Mouse (Mus musculus): ENCODE results near the gene Mis18a. TPM values are rescaled to one million over a fixed set of nuclear protein-coding genes. Genes with fewer than 3 reads are reported as not detected.
A peak's percentile ranks its signal among the peaks of the same experiment; 100 is the strongest.

Gene Mis18a
- polyA plus RNA-seq, 2 experiments: 48.4 to 59.0 TPM

DNA sequence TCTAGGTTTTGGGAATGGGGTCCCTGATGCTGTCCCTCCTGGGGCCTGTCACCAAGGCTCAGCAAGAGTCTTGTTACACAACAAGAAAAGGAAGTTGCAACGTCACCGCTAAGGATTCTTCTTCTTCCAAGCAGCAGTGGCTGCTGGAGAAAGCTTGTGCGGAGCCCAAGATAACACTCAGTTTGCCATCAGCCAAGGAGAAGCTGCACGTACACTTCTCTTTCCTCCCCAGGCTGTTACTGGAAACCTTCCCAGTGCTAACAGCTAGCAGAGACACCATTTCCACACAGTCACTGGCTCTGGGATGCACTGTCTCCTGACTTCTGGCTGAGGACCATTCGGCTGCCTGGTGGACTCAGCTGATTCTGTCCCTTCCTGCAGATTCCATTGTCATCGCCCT is 19.9 kb upstream of the Mis18a start:
- no peaks in the 10 kb centered on the region for H3K27me3 ChIP-seq (ENCODE audit: control insufficient read depth, insufficient read depth, low read length)
- H3K9ac ChIP-seq (ENCODE audit: low read depth, low read length, severe bottlenecking): no peak overlapping the region
- TF ChIP-seq POLR2A (IDR thresholded peaks at IDR 0.05; ENCODE audit: borderline replicate concordance, extremely low read depth, insufficient read depth, insufficient read length): no peak
- no peaks in the 10 kb centered on the region for H3K9me3 ChIP-seq (ENCODE audit: control insufficient read depth, low read length)
- H3K4me3 ChIP-seq (replicated peaks; ENCODE audit: low read length): no peak overlapping the region
- no peak overlapping the region for H3K4me2 ChIP-seq (replicated peaks; ENCODE audit: low read depth, low read length, severe bottlenecking)
- no peak overlapping the region for H3K27ac ChIP-seq (replicated peaks; ENCODE audit: low read depth, low read length)
- H3K36me3 ChIP-seq (ENCODE audit: control insufficient read depth, insufficient read depth, low read length): peaks cover 11% of the 10 kb centered on the region
- H3K4me1 ChIP-seq (ENCODE audit: control insufficient read depth, insufficient read depth, low read length): no peaks in the 10 kb centered on the region
- WGBS: 87% methylated on average over 6 of the region's 6 CpGs
- ATAC-seq (ENCODE audit: low FRiP score, low read depth): no peak
- DNase-seq (ENCODE audit: low spot score): no peak

DNA sequence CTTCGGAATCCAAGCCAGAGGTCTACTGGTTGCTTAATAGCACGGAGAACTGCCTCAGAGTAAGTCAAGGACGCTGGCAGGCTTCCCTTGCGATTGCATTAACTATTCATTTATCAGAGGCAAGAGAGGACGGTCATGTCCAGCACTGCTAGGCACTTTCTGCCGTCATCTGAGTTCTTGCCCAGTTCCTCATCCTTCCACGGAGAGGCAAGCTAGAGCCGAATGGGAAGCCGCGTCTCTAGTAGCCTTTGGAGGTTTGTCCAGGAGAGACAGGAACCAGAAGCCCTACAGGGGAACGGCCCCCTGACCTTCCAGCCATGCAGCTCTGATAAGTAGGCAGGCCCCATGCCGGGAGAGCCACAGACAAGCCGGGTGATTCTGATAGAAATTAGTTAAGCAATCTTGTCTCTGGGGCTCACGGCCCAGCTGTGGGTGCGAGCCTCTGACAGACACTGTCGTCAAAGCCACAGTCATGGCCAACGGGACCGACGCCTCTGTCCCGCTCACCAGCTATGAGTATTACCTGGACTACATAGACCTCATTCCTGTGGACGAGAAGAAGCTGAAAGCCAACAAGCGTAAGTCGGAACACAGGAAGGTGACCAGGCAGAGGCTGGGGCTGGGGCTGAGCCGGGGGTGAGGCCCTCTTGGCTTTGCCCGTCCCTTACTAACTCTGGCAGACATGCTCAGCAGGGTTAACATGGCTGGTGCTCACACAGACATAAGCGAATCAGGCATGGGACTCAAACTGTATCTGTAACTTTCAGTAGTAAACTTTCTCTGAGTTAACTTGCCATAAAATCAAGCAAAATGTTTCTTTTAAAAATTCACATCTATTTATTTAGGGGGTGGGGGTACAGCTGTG is 11.1 kb upstream of the Mis18a start, which contains the start of gene Mrap:
Mrap (plus strand) TSS at position 116 of the 865 bp plus-strand sequence.
- ATAC-seq (ENCODE audit: low FRiP score, low read depth) (no peak), DNase-seq (ENCODE audit: low spot score) (no peak)
- no peak within 1 kb of the TSS for H3K27ac ChIP-seq (replicated peaks; ENCODE audit: low read depth, low read length)
- H3K4me1 ChIP-seq (ENCODE audit: control insufficient read depth, insufficient read depth, low read length): 0 out of 2 replicates have a peak, but pooled peaks cover 3% of the 10 kb centered on the region
- H3K36me3 ChIP-seq (ENCODE audit: control insufficient read depth, insufficient read depth, low read length): no peaks in the 10 kb centered on the region
- H3K9ac ChIP-seq (ENCODE audit: low read depth, low read length, severe bottlenecking): no peak within 1 kb of the TSS
- no peaks in the 10 kb centered on the region for H3K27me3 ChIP-seq (ENCODE audit: control insufficient read depth, insufficient read depth, low read length)
- no peak within 1 kb of the TSS for H3K4me3 ChIP-seq (replicated peaks; ENCODE audit: low read length)
- no peak within 1 kb of the TSS for H3K4me2 ChIP-seq (replicated peaks; ENCODE audit: low read depth, low read length, severe bottlenecking)
- WGBS: 82% methylated on average over 26 of the region's 26 CpGs
- TF ChIP-seq POLR2A (IDR thresholded peaks at IDR 0.05; ENCODE audit: borderline replicate concordance, extremely low read depth, insufficient read depth, insufficient read length): no peak
- H3K9me3 ChIP-seq (ENCODE audit: control insufficient read depth, low read length): no peaks in the 10 kb centered on the region

DNA sequence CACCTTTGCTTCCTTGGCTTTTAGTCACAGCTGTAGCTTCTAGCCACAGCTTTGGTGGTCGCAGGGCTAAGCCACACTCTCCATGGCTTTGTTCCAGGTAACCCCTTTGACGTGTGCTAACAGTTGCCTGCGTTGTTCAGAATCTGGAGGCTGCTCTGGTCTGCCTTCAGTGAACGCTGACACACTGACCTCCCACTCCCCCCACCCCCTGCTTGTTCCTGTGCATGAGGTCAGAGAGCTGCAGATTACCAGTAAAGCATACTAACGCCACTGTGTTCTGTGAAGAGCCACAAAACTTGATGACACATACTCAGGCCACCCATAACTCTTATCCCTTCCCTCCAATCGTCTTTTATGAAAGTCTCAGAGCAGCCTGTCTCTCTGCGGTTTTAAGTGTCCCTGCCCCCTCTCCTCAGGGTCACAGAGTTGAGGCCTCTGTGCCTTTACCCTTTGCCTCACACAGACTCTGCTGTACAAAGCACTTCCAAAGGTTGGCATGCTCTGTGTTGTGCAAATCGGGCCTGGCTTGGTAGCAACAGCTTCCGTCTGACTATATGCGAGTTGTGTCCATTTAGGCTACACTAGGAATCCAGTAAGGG is 9.6 kb upstream of the Mis18a start:
- Histone ChIP-seq H3K4me2 (replicated peaks; ENCODE audit: low read depth, low read length, severe bottlenecking) (no peak overlapping the region), H3K36me3 (ENCODE audit: control insufficient read depth, insufficient read depth, low read length) (no peaks in the 10 kb centered on the region), H3K27ac (replicated peaks; ENCODE audit: low read depth, low read length) (no peak overlapping the region), H3K4me3 (replicated peaks; ENCODE audit: low read length) (no peak overlapping the region), H3K9ac (ENCODE audit: low read depth, low read length, severe bottlenecking) (no peak overlapping the region), H3K4me1 (ENCODE audit: control insufficient read depth, insufficient read depth, low read length) (0 out of 2 replicates have a peak, but pooled peaks cover 2% of the 10 kb centered on the region), H3K9me3 (ENCODE audit: control insufficient read depth, low read length) (0 out of 2 replicates have a peak, but pooled peaks cover 3% of the 10 kb centered on the region), H3K27me3 (ENCODE audit: control insufficient read depth, insufficient read depth, low read length) (no peaks in the 10 kb centered on the region)
- TF ChIP-seq POLR2A (IDR thresholded peaks at IDR 0.05; ENCODE audit: borderline replicate concordance, extremely low read depth, insufficient read depth, insufficient read length): no peak
- WGBS: 56% methylated on average over 10 of the region's 10 CpGs
- no peak for ATAC-seq (ENCODE audit: low FRiP score, low read depth)
- DNase-seq (ENCODE audit: low spot score): no peak

DNA sequence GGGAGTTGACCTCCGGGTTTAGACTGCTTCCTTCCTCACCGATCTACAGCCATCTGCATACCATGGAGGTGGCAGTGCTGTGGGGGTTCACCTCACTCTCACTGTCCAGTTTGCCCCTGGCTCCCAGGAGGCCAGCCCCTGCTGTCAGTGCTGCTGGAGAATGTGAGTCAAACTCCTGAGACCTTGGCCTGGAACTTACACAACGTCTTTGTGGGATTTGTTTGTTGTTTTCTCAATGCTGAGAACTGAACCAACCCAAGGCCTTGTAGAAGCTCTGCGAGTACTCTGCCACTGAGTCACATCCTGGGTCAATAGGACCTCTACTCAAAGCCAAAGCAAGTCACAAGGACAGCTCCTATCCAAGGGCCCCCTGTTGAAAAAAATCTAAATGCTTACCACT is 8.4 kb upstream of the Mis18a start:
- ATAC-seq (ENCODE audit: low FRiP score, low read depth) (no peak), DNase-seq (ENCODE audit: low spot score) (no peak)
- Histone ChIP-seq H3K27me3 (ENCODE audit: control insufficient read depth, insufficient read depth, low read length) (no peaks in the 10 kb centered on the region), H3K9ac (ENCODE audit: low read depth, low read length, severe bottlenecking) (no peak overlapping the region), H3K9me3 (ENCODE audit: control insufficient read depth, low read length) (0 out of 2 replicates have a peak, but pooled peaks cover 3% of the 10 kb centered on the region), H3K4me3 (replicated peaks; ENCODE audit: low read length) (no peak overlapping the region), H3K36me3 (ENCODE audit: control insufficient read depth, insufficient read depth, low read length) (no peaks in the 10 kb centered on the region), H3K27ac (replicated peaks; ENCODE audit: low read depth, low read length) (no peak overlapping the region), H3K4me2 (replicated peaks; ENCODE audit: low read depth, low read length, severe bottlenecking) (no peak overlapping the region), H3K4me1 (ENCODE audit: control insufficient read depth, insufficient read depth, low read length) (no peaks in the 10 kb centered on the region)
- no peak for TF ChIP-seq POLR2A (IDR thresholded peaks at IDR 0.05; ENCODE audit: borderline replicate concordance, extremely low read depth, insufficient read depth, insufficient read length)
- WGBS: 84% methylated on average over 4 of the region's 4 CpGs

DNA sequence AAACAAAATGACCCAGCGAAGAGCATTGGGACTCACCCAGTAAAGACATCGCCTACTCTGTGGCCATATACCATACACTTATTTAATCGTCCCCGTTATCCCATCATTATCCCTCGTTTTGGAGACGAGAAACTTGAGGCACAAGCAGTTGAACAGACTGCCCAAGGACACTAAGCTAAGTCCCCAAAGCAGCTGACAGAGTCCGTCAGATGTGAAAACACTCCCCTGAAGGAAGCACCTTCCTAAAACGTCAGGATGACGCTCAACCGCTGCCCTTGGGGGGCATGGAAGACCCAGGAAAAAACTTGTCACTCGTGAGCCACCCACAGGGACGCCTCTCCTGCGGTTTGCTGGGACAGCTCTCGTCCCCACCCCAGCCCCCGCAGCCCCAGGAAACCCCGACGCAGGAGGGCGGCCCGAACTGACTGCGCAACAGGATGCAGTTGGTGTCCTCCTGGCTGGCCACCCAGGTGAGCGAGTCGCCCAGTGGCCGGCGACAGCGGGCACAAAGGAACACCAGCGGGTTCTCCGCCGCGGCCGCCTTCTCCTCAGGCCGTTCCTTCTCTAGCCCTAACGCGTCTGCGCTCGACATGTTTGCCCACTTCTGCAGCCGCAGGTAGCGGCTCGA is 490 bp downstream of the Mis18a start:
- no peaks in the 10 kb centered on the region for H3K9me3 ChIP-seq (ENCODE audit: control insufficient read depth, low read length)
- peaks cover 11% of the 10 kb centered on the region for H3K36me3 ChIP-seq (ENCODE audit: control insufficient read depth, insufficient read depth, low read length)
- peak overlapping the region; percentile 75 for H3K4me3 ChIP-seq (replicated peaks; ENCODE audit: low read length)
- H3K4me1 ChIP-seq (ENCODE audit: control insufficient read depth, insufficient read depth, low read length): peaks cover 4% of the 10 kb centered on the region; the same call in 1 of the 2 replicates
- peak overlapping the region; percentile 82 for H3K9ac ChIP-seq (ENCODE audit: low read depth, low read length, severe bottlenecking)
- H3K27ac ChIP-seq (replicated peaks; ENCODE audit: low read depth, low read length): no peak overlapping the region
- no peak for TF ChIP-seq POLR2A (IDR thresholded peaks at IDR 0.05; ENCODE audit: borderline replicate concordance, extremely low read depth, insufficient read depth, insufficient read length)
- WGBS: 7% methylated on average over 32 of the region's 38 CpGs
- H3K27me3 ChIP-seq (ENCODE audit: control insufficient read depth, insufficient read depth, low read length): no peaks in the 10 kb centered on the region
- peak overlapping the region; percentile 96 for H3K4me2 ChIP-seq (replicated peaks; ENCODE audit: low read depth, low read length, severe bottlenecking)
- DNase-seq (ENCODE audit: low spot score) (no peak), ATAC-seq (ENCODE audit: low FRiP score, low read depth) (no peak)
